Mouse (Mus musculus) midbrain, embryonic 10.5 days (tissue): ENCODE measurements at regions not wholly inside any gene's neighbourhood (a gene's known extent, or its start where the extent isn't known, plus 50 kb on each side); places are given as distances from the start of the nearest gene placed in this dataset.

Source experiments
- DNase-seq: peaks from one replicate; pipeline ENCODE4 v3.0.0-alpha.2; 2017; ENCODE audit warnings: low spot score
- H3K27ac ChIP-seq: fragments of 300-500 bp; sonication (generic); replicated peaks from 2 replicates; pipeline ENCODE4 v1.5.1; 2016; ENCODE audit warnings: mild to moderate bottlenecking
- H3K27me3 ChIP-seq: fragments of 300-500 bp; sonication (generic); 2 replicates; pipeline ENCODE4 v1.6.1; 2016; ENCODE audit warnings: low read depth, mild to moderate bottlenecking; ENCODE audit not compliant: poor library complexity, severe bottlenecking
- H3K36me3 ChIP-seq: fragments of 300-500 bp; sonication (generic); 2 replicates; pipeline ENCODE4 v1.6.1; 2016; ENCODE audit warnings: mild to moderate bottlenecking, moderate library complexity
- H3K4me1 ChIP-seq: fragments of 300-500 bp; sonication (generic); 2 replicates; pipeline ENCODE4 v1.6.1; 2016
- H3K4me3 ChIP-seq: fragments of 300-500 bp; sonication (generic); 2 replicates; pipeline ENCODE4 v1.5.1; 2016; ENCODE audit warnings: mild to moderate bottlenecking, moderate library complexity
- H3K9me3 ChIP-seq: fragments of 300-500 bp; sonication (generic); replicated peaks from 2 replicates; pipeline ENCODE4 v1.6.1; 2016; ENCODE audit warnings: mild to moderate bottlenecking
- WGBS: fragments of 180-500 bp; shearing (Covaris S2); methylation state at CpG from one replicate; pipeline ENCODE4 v1.1.7; 2016; 5-methylcytosine and 5-hydroxymethylcytosine counted together

DNA sequence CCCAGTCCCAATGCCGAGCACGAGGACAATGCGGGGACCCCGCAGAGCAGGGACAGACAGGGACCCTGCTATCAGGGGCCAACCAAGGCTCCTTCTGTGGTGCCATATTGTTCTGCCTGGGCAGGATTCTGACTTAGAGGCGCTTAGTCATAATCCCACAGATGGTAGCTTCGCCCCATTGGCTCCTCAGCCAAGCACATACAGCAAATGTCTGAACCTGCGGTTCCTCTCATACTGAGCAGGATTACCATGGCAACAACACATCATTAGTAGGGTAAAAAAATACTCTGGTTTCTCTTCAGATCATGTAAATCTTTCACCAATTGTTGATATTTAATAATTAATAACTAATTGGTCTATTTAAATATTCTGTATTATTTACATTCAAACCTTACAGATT, 2140.3 kb upstream of the Cdh20 start:
- H3K9me3 ChIP-seq = no peaks in the 10 kb centered on the region
- H3K4me1 ChIP-seq = no peaks in the 10 kb centered on the region
- H3K4me3 ChIP-seq = no peak overlapping the region
- H3K36me3 ChIP-seq = no peaks in the 10 kb centered on the region
- peak; percentile 86 for DNase-seq
- H3K27me3 ChIP-seq = no peaks in the 10 kb centered on the region
- WGBS = 80% methylated on average over 7 of the region's 7 CpGs
- H3K27ac ChIP-seq = no peak overlapping the region

DNA sequence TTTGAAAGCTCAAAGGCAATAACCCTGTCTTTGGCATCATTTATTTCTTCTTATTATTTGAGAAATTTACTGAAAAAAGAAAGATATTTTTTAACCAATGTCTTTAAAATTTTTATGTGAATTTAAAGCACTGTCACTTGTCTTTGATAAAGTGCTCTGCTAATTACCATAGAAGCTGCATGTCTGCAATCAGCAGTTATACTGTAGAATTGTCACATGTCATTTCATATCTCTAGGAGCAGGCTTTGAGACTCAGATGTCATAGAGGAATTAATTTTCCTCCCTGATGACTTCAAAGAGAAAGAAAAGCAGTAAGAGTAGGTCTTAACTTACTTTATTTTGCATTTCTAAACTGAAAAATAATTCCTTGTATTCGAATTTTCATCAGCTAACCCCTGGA, 2123.9 kb upstream of the Cdh20 start:
- no peak overlapping the region for H3K27ac ChIP-seq
- H3K9me3 ChIP-seq = no peaks in the 10 kb centered on the region
- 69% methylated on average over 1 of the region's 1 CpGs for WGBS
- no peaks in the 10 kb centered on the region for H3K27me3 ChIP-seq
- H3K4me1 ChIP-seq = no peaks in the 10 kb centered on the region
- no peak for DNase-seq
- no peaks in the 10 kb centered on the region for H3K36me3 ChIP-seq
- no peak overlapping the region for H3K4me3 ChIP-seq

DNA sequence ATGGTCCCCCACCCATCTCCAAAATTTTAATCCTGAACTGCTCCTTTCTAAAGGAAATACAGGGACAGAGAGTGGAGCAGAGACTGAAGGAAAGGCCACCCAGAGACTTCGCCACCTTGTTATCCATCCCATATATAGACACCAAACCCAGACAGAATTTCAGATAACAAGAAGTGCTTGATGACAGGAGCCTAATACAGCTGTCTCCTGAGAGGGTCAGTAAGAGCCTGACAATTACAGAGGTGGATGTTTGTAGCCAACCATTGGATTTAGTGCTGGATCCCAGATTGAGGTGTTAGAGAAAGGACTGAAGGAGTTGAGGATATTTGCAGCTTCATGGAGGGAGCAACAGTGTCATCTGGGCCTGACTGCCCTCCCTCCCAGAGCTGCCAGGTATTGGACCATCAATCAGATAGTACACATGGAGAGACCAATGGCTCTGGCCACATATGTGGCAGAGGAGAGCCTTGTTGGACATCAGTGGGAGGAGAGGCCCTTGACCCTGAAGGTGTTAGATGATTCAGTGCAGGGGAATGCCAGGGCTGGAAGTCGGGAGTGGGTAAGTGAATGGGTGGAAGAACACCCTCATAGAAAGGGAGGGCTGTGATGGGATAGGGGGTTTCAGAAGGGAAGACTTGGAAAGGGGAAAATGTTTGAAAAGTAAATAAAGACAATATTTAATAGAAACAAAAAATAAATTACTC, 2080.8 kb upstream of the Cdh20 start:
- WGBS = 85% methylated on average over 2 of the region's 2 CpGs
- H3K36me3 ChIP-seq = no peaks in the 10 kb centered on the region
- no peak for DNase-seq

DNA sequence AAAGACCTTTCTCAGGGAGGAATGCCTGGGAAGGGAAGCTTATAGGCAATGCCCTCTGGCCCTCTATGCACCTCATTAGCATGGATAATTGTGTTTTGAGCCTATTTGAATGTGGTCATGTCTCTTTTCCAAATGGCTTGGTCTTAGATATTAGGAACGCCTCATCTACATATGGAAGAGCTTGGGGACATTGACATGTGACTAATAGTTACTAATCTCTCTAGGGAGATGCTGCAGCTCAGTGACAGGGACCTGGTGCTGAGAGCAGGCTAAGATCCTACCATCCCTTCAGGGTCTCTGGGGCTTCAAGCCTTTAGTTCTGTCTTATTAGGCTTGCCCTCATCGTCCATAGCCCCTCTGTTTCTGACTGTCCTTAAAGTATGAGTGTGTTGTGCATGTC, 2051.9 kb upstream of the Cdh20 start:
- Histone ChIP-seq H3K27ac (no peak overlapping the region), H3K9me3 (no peaks in the 10 kb centered on the region), H3K4me3 (no peak overlapping the region), H3K36me3 (no peaks in the 10 kb centered on the region), H3K4me1 (no peaks in the 10 kb centered on the region), H3K27me3 (no peaks in the 10 kb centered on the region)
- 77% methylated on average over 2 of the region's 2 CpGs for WGBS
- DNase-seq = no peak

More for the DNA sequence above, 2080.8 kb upstream of the Cdh20 start:
- no peaks in the 10 kb centered on the region for H3K27me3 ChIP-seq
- H3K4me3 ChIP-seq = no peak overlapping the region
- no peak overlapping the region for H3K27ac ChIP-seq
- no peaks in the 10 kb centered on the region for H3K4me1 ChIP-seq
- no peaks in the 10 kb centered on the region for H3K9me3 ChIP-seq

DNA sequence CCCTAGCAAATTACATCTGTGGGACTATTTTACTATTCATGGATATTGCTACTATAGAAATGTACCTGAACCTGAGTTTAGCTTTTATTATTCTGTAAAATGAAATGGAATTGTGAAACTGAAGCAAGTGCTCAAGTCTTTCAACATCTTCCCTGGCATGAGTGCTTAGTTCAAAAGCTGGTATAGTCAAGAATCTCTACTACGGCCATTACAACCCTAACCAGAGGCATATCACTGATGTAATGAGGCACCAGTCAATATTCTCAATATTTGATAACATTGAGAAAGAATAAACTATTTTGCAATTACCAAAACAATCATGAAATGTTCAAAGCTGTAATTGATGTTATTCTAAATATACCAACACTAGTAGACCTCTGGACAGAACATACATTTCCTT, 2034.3 kb upstream of the Cdh20 start:
- no peaks in the 10 kb centered on the region for H3K36me3 ChIP-seq
- H3K9me3 ChIP-seq = no peaks in the 10 kb centered on the region
- no peaks in the 10 kb centered on the region for H3K4me1 ChIP-seq
- no peaks in the 10 kb centered on the region for H3K27me3 ChIP-seq
- no peak for DNase-seq
- H3K4me3 ChIP-seq = no peak overlapping the region
- WGBS = 94% methylated on average over 1 of the region's 1 CpGs
- no peak overlapping the region for H3K27ac ChIP-seq

DNA sequence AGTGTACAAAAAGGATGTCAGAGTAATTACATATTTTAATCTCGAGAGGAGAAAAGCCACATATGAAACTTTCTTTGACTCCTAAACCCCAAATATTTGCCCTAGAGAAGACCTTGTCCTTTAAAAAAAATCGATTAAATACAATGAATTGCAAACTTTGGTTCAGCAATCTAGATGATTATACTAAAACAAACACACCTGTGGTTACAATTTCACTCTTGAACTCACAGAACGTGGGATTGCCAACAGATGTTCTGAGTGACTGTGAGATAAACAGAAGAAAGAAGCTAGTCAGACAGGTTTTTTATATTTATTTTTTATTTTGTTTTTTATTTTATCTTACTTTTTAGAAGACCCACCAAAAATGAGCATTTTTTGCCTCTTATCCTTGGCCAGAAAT, 2032.9 kb upstream of the Cdh20 start:
- WGBS = 81% methylated on average over 3 of the region's 3 CpGs
- Histone ChIP-seq H3K27ac (no peak overlapping the region), H3K4me3 (no peak overlapping the region), H3K4me1 (no peaks in the 10 kb centered on the region), H3K27me3 (no peaks in the 10 kb centered on the region), H3K36me3 (no peaks in the 10 kb centered on the region), H3K9me3 (no peaks in the 10 kb centered on the region)
- DNase-seq = no peak

DNA sequence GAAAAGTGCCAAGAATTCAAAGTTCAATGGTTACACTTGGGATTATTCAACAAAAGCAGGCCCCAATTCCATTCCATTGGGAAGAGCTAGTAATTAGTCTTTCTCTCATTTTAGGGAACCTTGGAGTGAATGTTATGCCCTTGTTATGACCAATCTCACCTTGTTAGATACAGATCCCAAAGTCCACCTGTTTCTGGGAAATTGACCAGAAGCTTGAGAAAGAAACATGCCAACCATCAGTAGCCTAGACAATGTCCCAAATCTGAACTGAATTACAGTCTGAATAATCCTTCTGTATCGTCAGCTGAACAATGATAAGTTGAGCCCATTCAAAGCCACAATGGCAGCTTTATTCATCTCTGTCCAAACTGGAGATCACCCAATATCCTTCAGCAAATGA, 2010.4 kb upstream of the Cdh20 start:
- Histone ChIP-seq H3K4me3 (no peak overlapping the region), H3K27me3 (no peaks in the 10 kb centered on the region), H3K36me3 (no peaks in the 10 kb centered on the region), H3K9me3 (no peaks in the 10 kb centered on the region), H3K27ac (no peak overlapping the region), H3K4me1 (no peaks in the 10 kb centered on the region)
- DNase-seq = no peak
- WGBS = 83% methylated on average over 1 of the region's 1 CpGs
